Mouse (Mus musculus) frontal cortex, postnatal 10 days (tissue): ENCODE data around the gene Xpnpep2.

Experiments
- DNase-seq, 2 experiments: peaks; one replicate each; pipeline ENCODE4 v3.0.0; 2022; ENCODE audit warnings: low spot score in 2 of 2, mixed read lengths in 1 of 2

The Xpnpep2 gene

GRCm38 (mm10) chrX:48170368-48170767 lies 61.8 kb downstream of the Xpnpep2 start:
- DNase-seq: no peak

- no peak for DNase-seq
Measured at GRCm38 (mm10) chrX:48181844-48182243, 73.3 kb downstream of the Xpnpep2 start.

GRCm38 (mm10) chrX:48184703-48185102 lies 76.2 kb downstream of the Xpnpep2 start:
- DNase-seq: no peak
